Mouse (Mus musculus) liver, postnatal 0 days (tissue): ENCODE results near the gene Tcte2. TPM values are rescaled to one million over a fixed set of nuclear protein-coding genes. Genes with fewer than 3 reads are reported as not detected.

Experiments
- ATAC-seq: fragments of 200-750 bp; cut with Nextera tagmentation; 2 replicates; pipeline ENCODE4 v1.8.0; 2017; ENCODE audit warnings: mild to moderate bottlenecking, moderate library complexity
- DNase-seq: peaks from one replicate; pipeline ENCODE4 v3.0.0-alpha.2; 2016
- H3K27ac ChIP-seq: fragments of 300-500 bp; sonication (generic); 2 replicates; pipeline ENCODE4 v1.5.1; 2014; ENCODE audit warnings: antibody characterized with exemption, moderate library complexity, mild to moderate bottlenecking, low read depth
- H3K27me3 ChIP-seq: fragments of 300-500 bp; sonication (generic); 2 replicates; pipeline ENCODE4 v1.6.1; 2014; ENCODE audit warnings: low read length, control low read depth, mixed read lengths; ENCODE audit not compliant: insufficient read depth
- H3K36me3 ChIP-seq: fragments of 300-500 bp; sonication (generic); replicated peaks from 2 replicates; pipeline ENCODE4 v1.6.1; 2014; ENCODE audit warnings: mild to moderate bottlenecking, control low read depth, low read length, moderate library complexity, mixed read lengths; ENCODE audit not compliant: insufficient read depth
- H3K4me1 ChIP-seq: fragments of 300-500 bp; sonication (generic); 2 replicates; pipeline ENCODE4 v1.6.1; 2014; ENCODE audit warnings: antibody characterized with exemption, mild to moderate bottlenecking, control low read depth; ENCODE audit not compliant: insufficient read depth
- H3K4me2 ChIP-seq: fragments of 300-500 bp; sonication (generic); 2 replicates; pipeline ENCODE4 v1.6.1; 2014; ENCODE audit warnings: low read depth, mild to moderate bottlenecking, low read length, moderate library complexity, mixed read lengths
- H3K4me3 ChIP-seq: fragments of 300-500 bp; sonication (generic); 2 replicates; pipeline ENCODE4 v1.5.1; 2014; ENCODE audit warnings: low read depth, low read length
- H3K9ac ChIP-seq: fragments of 300-500 bp; sonication (generic); replicated peaks from 2 replicates; pipeline ENCODE4 v1.6.1; 2014; ENCODE audit warnings: mild to moderate bottlenecking, moderate library complexity
- H3K9me3 ChIP-seq: fragments of 300-500 bp; sonication (generic); 2 replicates; pipeline ENCODE4 v1.6.1; 2016; ENCODE audit warnings: mild to moderate bottlenecking, control low read depth, low read length, mixed read lengths
- CTCF ChIP-seq: sonication (generic); IDR thresholded peaks from 2 replicates; pipeline ENCODE4 v1.5.1; 2016; ENCODE audit warnings: antibody characterized with exemption, low read depth
- EP300 ChIP-seq: IDR thresholded peaks from 2 replicates; pipeline ENCODE4 v1.6.1; 2016; ENCODE audit warnings: antibody characterized with exemption, low read depth, mild to moderate bottlenecking
- WGBS: fragments of 180-500 bp; shearing (Covaris S2); extraction: QIAGEN DNeasy Blood & Tissue Kit; methylation state at CpG from one replicate; pipeline ENCODE4 v1.1.7; 2014; ENCODE audit not compliant: insufficient replicate concordance; 5-methylcytosine and 5-hydroxymethylcytosine counted together
- polyA plus RNA-seq: library from polyadenylated mRNA; unstranded; fragments of >200 nt; fragmentation: Nextera tagmentation; extraction: Ambion mirVana; gene quantifications from 2 replicates; pipeline ENCODE4 v1.2.1, GENCODE M21; 2015

Tcte2 gene
- polyA plus RNA-seq, 1 experiment from 2014 or later, result 0.42 TPM

- Histone ChIP-seq H3K4me2 (no peak overlapping the region), H3K36me3 (no peaks in the 10 kb centered on the region), H3K27ac (no peak overlapping the region), H3K27me3 (no peaks in the 10 kb centered on the region), H3K4me1 (no peaks in the 10 kb centered on the region), H3K9ac (no peak overlapping the region), H3K9me3 (no peaks in the 10 kb centered on the region), H3K4me3 (no peak overlapping the region)
- DNase-seq (no peak), ATAC-seq (no peak)
- 25% methylated on average over 4 of the region's 4 CpGs for WGBS
- TF ChIP-seq CTCF (no peak), EP300 (no peak)
These were observed 29.9 kb downstream of the Tcte2 start for GRCm38 (mm10) chr17:13731727-13732112.

- ATAC-seq, result no peak
- no peak overlapping the region for H3K4me3 ChIP-seq
- H3K36me3 ChIP-seq, result no peaks in the 10 kb centered on the region
- no peaks in the 10 kb centered on the region for H3K27me3 ChIP-seq
- no peaks in the 10 kb centered on the region for H3K4me1 ChIP-seq
- DNase-seq, result no peak
- 76% methylated on average over 6 of the region's 6 CpGs for WGBS
- H3K4me2 ChIP-seq, result no peak overlapping the region
- TF ChIP-seq EP300 (no peak), CTCF (no peak)
- H3K27ac ChIP-seq, result no peak overlapping the region
- no peak overlapping the region for H3K9ac ChIP-seq
- no peaks in the 10 kb centered on the region for H3K9me3 ChIP-seq
These were observed 30.5 kb downstream of the Tcte2 start for GRCm38 (mm10) chr17:13730980-13731726.

GRCm38 (mm10) chr17:13726832-13727355 is 34.7 kb downstream of the Tcte2 start:
- DNase-seq (no peak), ATAC-seq (no peak)
- no peak overlapping the region for H3K4me2 ChIP-seq
- H3K9me3 ChIP-seq, result no peaks in the 10 kb centered on the region
- peaks cover under 1% of the 10 kb centered on the region; the same call in 1 of the 2 replicates for H3K4me1 ChIP-seq
- TF ChIP-seq EP300 (no peak), CTCF (no peak)
- no peaks in the 10 kb centered on the region for H3K27me3 ChIP-seq
- WGBS, result 74% methylated on average over 8 of the region's 8 CpGs
- no peaks in the 10 kb centered on the region for H3K36me3 ChIP-seq
- no peak overlapping the region for H3K9ac ChIP-seq
- H3K4me3 ChIP-seq, result no peak overlapping the region
- H3K27ac ChIP-seq, result no peak overlapping the region

GRCm38 (mm10) chr17:13725004-13725550 is 36.5 kb downstream of the Tcte2 start:
- TF ChIP-seq CTCF (no peak), EP300 (no peak)
- peaks cover 6% of the 10 kb centered on the region for H3K4me1 ChIP-seq
- WGBS, result 46% methylated on average over 4 of the region's 4 CpGs
- no peak overlapping the region for H3K4me2 ChIP-seq
- H3K4me3 ChIP-seq, result no peak overlapping the region
- no peaks in the 10 kb centered on the region for H3K27me3 ChIP-seq
- no peaks in the 10 kb centered on the region for H3K36me3 ChIP-seq
- DNase-seq (no peak), ATAC-seq (no peak)
- H3K9ac ChIP-seq, result no peak overlapping the region
- no peak overlapping the region for H3K27ac ChIP-seq
- H3K9me3 ChIP-seq, result no peaks in the 10 kb centered on the region

GRCm38 (mm10) chr17:13722434-13722833 is 39.2 kb downstream of the Tcte2 start:
- Histone ChIP-seq H3K4me2 (no peak overlapping the region), H3K9me3 (no peaks in the 10 kb centered on the region), H3K36me3 (no peaks in the 10 kb centered on the region), H3K27me3 (no peaks in the 10 kb centered on the region), H3K4me3 (no peak overlapping the region), H3K27ac (no peak overlapping the region), H3K4me1 (peaks cover 6% of the 10 kb centered on the region), H3K9ac (no peak overlapping the region)
- ATAC-seq (no peak), DNase-seq (no peak)
- TF ChIP-seq CTCF (no peak), EP300 (no peak)
- 80% methylated on average over 2 of the region's 2 CpGs for WGBS

DNA sequence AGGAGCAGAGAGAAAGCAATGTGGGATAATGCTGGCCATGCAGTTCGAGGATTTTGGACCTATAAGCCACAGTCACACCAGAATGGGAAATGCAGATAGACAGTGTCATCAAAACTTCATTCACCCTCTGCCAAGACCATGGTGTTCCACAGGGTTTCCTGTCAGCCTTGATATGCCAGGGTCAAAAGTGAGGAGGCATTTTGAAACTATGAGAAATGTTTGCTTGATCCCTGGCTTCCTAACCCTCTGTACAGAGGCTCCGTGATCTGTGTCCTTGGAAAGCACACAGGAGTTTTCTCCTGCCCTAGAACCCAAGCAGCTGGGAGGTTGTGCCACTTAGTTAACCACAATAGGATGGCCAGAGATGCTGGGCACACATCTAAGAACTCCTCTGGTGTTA is 40.3 kb downstream of the Tcte2 start:
- peak; percentile 48 for ATAC-seq
- no peak overlapping the region for H3K27ac ChIP-seq
- DNase-seq, result no peak
- no peaks in the 10 kb centered on the region for H3K27me3 ChIP-seq
- H3K36me3 ChIP-seq, result no peaks in the 10 kb centered on the region
- no peak overlapping the region for H3K4me2 ChIP-seq
- no peak overlapping the region for H3K9ac ChIP-seq
- WGBS, result 33% methylated on average over 2 of the region's 2 CpGs
- no peak overlapping the region for H3K4me3 ChIP-seq
- H3K4me1 ChIP-seq, result peaks cover 6% of the 10 kb centered on the region
- peak; percentile 67 for TF ChIP-seq EP300
- no peak for TF ChIP-seq CTCF
- H3K9me3 ChIP-seq, result no peaks in the 10 kb centered on the region
